Mouse (Mus musculus) small intestine, adult 2 months (tissue): ENCODE results near the gene Ric3.

Experiments used
- CTCF ChIP-seq: fragments of 200-500 bp; IDR thresholded peaks from 2 replicates; pipeline ENCODE4 v1.5.1; 2012; ENCODE audit warnings: low read depth, mild to moderate bottlenecking, control low read depth, inconsistent platforms, low read length, moderate library complexity, mixed read lengths; ENCODE audit not compliant: insufficient replicate concordance, insufficient read length; ENCODE audit errors: extremely low read depth
- POLR2A ChIP-seq: fragments of 200-500 bp; IDR thresholded peaks from 2 replicates; pipeline ENCODE4 v1.6.1; 2012; ENCODE audit warnings: low read depth, mild to moderate bottlenecking, control low read depth, inconsistent platforms, low read length, moderate library complexity

- TF ChIP-seq POLR2A (no peak), CTCF (no peak)
These were observed 32.3 kb downstream of the Ric3 start for GRCm38 (mm10) chr7:109050831-109051230.
